Mouse (Mus musculus) ES-Bruce4 (cell line): ENCODE measurements at regions not wholly inside any gene's neighbourhood (a gene's known extent, or its start where the extent isn't known, plus 50 kb on each side); places are given as distances from the start of the nearest gene placed in this dataset.

Experiments used
- CTCF ChIP-seq: IDR thresholded peaks from one replicate; pipeline ENCODE4 v1.8.1; 2011; ENCODE audit warnings: low read depth, low read length
- EP300 ChIP-seq: IDR thresholded peaks from 2 replicates; pipeline ENCODE4 v1.6.1; 2011; ENCODE audit warnings: low read depth, low read length; ENCODE audit not compliant: insufficient read depth
- POLR2A ChIP-seq: IDR thresholded peaks from one replicate; pipeline ENCODE4 v1.8.1; 2011; ENCODE audit warnings: low read length; ENCODE audit not compliant: insufficient read depth

DNA sequence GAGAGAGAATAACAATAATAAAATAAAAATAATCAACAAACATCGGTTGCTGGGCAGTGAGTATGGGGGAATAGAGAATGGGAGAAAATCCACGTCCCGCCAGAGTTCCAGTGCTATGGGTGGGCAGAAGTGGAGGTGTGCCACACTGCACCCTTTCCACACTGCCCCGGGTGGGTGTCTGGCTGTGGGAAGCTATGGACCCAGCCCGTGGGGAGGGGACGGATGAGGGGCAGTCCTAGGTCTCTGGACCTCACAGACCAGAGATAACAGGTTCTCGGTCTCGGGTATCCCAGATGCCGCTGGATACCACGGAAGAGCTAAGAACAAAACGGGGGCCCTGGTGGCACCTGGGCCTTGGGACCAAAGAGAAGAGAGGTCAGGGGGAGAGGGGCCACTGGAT is 2781.0 kb downstream of the 9330182O14Rik start:
- TF ChIP-seq POLR2A (no peak), CTCF (no peak), EP300 (no peak)
